Mouse (Mus musculus) frontal cortex, adult (tissue): ENCODE measurements around the gene Gm14139.
"Not testable (repeated sequence)": the region's sequence is repeated elsewhere in the genome, so short reads cannot be mapped to it uniquely, and the experiment has no call there.

Experiments
- ATAC-seq: cut with Nextera tagmentation; 2 replicates; pipeline ENCODE4 v1.9.2; 2017; ENCODE audit warnings: mild to moderate bottlenecking, moderate library complexity, mixed read lengths; ENCODE audit not compliant: low TSS enrichment

The Gm14139 gene

DNA sequence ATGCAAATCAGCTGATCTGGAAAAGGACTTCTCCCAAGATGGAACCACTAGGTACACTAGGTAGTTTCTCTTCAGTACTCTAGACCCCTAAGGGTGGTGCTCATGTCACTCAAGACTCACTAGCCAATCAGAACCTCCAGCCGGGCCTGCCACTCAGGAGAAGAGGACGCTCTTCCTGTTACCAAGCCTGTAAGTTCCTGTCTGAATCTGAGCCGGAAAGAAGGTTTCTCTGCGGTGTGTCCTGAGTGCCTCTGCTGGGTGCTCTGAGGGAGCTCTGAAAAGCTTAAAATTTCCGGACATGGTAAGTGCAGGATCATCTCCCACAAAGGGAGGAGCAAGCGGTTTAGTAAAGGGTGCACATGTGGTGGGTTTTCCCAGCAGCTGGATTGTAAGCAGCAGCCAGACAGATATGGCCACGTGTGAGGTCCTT lies at the start of gene Gm14139:
Gm14139 (plus strand) TSS at position 186 of the 430 bp plus-strand sequence.
- not testable (repeated sequence) for ATAC-seq

DNA sequence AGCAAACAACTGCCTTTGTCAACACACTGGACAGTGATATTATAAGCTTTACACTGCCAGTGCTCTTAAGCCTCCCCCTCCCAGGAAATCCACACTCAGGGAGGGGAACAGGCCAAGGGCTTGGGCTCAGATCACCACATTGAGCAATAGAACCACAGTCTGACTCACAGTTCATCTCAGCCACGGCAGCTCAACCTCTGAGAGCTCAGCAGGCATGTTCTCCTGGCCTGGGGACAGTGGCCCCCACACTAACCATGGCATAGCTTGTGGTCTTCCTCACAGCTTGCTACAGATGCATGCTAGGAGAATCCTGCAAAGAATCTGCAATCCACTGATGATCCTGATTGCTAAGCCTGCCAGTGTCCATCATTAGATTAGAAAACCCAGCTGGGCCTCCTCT lies 49.6 kb upstream of the Gm14139 start:
- not testable (repeated sequence) for ATAC-seq

DNA sequence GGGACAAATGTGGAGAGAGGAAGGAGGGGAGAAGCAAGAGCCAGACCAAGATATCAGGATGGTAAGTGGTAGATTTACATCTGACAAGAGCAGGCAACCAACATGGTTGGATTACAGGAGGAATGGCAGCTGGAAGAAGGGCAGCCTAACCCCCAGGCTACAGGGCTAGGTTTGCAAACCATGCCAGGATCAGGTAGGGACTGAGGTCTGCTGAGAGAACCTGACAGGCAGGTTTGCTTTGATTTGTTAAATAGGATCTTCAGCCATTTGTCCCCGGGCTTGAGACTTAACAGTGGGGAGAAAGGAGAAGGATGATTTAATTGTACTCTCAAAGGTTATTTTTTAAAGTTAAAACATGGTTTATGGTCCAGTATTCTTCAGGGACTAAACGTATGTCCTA lies 48.8 kb upstream of the Gm14139 start:
- ATAC-seq = no peak

DNA sequence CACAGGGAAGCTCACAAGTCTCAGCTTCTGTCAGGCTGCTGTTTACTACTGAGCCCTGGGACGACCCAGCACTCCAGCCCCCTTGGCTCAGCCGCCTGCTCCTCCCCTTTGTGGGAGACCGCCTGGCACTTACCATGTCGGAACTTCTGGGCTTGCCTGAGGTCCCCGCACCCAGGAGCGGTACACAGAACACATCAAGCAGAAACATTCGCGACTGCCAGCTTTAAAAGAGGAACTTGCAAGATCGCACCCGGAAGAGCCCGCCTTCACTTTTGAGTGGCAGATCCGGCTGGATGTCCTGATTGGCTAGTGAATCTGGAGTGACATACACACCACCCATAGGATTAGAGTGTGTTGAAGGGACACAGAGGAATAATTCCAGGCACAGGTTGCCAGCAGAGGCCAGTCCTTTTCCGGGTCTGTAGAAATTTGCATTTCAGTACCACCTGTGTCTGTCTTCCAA lies 45.1 kb upstream of the Gm14139 start, which contains the start of gene Zfp120:
Zfp120 (minus strand) TSS at position 274 of the 463 bp plus-strand sequence.
- ATAC-seq = peak; percentile 100

DNA sequence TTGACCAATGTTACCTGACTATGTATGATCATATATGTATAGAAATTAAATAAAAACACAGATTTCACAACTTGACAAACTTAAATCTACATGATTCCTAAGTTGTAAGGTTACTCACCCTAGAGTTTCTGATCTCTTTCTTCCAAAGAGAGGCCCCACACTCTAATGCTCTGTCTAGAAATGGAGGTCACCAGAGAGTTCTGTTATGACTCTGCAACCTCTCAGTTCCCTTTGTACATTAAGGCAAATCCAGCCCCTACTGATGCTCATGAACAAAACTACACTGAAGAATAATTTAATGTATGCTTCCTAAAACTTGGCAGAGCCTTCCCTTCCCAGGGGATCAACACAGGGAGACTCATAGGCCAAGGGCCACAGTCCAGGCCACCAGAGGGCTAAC lies 14.9 kb upstream of the Gm14139 start:
- ATAC-seq = no peak

DNA sequence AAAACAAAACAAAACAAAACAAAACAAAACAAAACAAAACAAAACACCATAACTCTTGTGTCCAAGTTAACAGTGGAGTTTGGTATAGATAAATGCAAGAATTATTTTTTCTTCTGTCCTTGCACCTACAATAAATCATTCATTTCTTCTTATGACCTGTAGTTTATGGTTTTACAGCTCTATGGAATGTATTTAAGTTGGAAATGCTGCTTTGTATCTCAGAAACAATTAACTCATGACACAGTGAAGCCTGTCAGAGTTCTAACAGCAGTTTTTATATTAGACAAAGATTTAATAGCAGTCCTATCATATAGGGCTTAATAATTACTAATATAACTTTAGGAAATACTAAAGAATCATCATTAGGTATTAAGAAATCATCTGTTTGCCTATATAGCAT lies 7.7 kb upstream of the Gm14139 start:
- ATAC-seq = no peak

DNA sequence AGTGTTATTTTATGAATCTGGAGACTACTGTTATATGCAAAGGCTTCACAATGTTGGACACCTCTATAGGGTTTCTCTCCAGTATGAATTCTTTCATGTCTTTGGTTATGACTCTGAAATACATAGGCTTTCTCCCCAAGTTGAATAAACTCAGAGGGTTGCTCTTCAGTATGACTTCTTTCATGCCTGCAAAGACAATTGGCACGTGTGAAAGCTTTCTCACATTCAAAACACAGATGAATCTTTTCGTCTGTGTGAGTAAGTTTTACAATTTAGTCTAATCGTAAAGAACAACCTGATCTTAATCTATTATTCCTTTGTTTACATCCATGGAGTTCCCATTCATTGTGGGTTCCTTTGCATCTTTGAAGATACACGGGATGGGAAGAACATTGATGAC lies 2.0 kb upstream of the Gm14139 start, which contains the start of gene Gm10770:
Gm10770 (minus strand) TSS at position 101 of the 400 bp plus-strand sequence.
- not testable (repeated sequence) for ATAC-seq

DNA sequence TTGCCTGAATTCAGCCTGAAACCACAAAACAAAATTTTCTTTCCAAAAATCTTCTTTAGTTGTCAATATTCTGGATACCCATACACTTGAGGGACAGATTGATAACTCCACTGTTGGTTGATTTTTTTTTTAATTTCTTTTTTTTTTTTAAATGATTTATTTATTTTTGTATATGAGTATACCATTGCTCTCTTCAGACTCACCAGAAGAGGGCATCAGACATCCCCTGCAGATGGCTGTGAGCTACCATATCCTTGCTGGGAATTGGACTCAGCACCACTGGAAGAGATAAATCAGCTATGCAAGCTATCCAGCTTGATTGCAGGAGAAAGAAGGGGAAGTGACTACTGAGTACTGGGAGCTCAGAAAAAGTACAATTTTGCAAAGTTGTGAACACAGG lies 509 bp upstream of the Gm14139 start:
- ATAC-seq = not testable (repeated sequence)

DNA sequence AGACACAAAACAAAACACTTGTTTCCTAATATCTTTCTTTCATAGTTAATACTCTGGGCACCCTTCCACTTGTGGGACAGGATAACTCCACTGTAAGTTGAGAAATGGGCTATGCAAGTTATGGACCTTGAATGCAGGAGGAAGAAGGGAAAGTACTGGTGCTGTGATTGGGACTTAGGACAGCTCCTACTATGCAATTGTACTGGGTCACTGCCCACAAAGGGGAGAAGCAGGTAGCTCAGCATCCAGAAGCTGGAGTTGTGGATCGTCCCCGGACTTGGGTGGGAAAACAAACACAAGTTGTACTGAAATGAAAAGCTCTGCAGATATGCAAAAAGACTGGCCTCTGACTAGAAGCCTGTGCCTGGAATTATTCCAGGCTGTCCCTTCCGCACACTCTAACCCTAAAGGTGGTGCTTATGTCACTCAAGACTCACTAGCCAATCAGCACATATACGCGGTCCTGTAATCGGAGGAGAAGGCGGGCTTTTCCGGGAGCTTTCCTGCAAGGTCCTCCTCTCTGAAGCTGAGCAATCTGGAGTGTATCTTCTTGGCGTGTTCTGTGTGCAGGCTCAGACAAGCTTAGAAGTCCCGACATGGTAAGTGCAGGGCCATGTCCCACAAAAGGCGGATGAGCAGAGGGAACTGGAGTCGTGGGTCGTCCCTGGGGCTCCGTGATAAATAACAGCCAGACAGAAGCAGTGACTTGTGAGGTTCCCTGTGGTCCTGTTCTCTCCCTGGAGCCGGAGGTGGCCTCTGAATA lies 36.2 kb downstream of the Gm14139 start, which contains the start of gene Zfp937:
Zfp937 (plus strand) TSS at position 474 of the 763 bp plus-strand sequence.
- ATAC-seq = peak; percentile 100

DNA sequence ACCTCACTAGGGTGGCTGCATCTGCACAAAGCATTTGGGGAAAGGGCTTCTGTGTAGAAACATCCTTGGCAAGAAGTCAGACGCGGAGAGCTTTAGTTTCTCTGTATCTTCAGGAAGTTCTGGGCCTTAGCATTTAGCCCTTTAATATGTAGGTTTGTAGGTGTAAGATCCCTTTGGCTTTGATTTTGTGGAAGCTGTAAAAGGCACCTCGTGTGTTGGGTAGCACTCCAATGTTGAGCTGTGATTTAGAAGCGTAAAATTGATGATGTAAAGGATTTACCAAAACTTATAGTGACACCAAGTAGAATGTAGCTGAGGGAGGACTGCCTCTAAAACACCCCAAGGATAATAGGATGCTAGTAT lies 36.8 kb downstream of the Gm14139 start:
- ATAC-seq = peak; percentile 60

DNA sequence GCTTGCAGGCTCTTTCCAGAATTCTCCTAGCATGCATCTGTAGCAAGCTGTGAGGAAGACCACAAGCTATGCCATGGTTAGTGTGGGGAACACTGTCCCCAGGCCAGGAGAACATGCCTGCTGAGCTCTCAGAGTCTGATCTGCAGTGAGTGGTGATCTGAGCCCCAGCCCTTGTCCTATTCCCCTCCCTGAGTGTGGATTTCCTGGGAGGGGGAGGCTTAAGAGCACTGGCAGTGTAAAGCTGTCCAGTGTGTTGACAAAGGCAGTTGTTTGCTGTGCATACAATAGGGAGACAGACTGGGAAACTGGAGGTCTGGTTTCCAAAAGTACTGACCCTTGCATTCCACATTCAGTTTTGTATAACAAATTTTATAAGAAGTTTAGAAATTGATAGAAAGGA lies 41.7 kb downstream of the Gm14139 start:
- not testable (repeated sequence) for ATAC-seq
